Mouse (Mus musculus) neural tube, embryonic 13.5 days (tissue): ENCODE data around the gene Ap2a1. TPM values are rescaled to one million over a fixed set of nuclear protein-coding genes. Genes with fewer than 3 reads are reported as not detected.

ENCODE experiments used
- ATAC-seq: fragments of 200-750 bp; cut with Nextera tagmentation; 2 replicates; pipeline ENCODE4 v1.8.0; 2017; ENCODE audit warnings: low read depth, mild to moderate bottlenecking, moderate TSS enrichment, moderate library complexity
- H3K27ac ChIP-seq: fragments of 300-500 bp; sonication (generic); replicated peaks from 2 replicates; pipeline ENCODE4 v1.5.1; 2015; ENCODE audit warnings: moderate library complexity, mild to moderate bottlenecking, inconsistent platforms
- H3K27me3 ChIP-seq: fragments of 300-500 bp; sonication (generic); 2 replicates; pipeline ENCODE4 v1.6.1; 2015; ENCODE audit warnings: mild to moderate bottlenecking, inconsistent platforms
- H3K36me3 ChIP-seq: fragments of 300-500 bp; sonication (generic); 2 replicates; pipeline ENCODE4 v1.6.1; 2015; ENCODE audit warnings: mild to moderate bottlenecking, inconsistent platforms
- H3K4me1 ChIP-seq: fragments of 300-500 bp; sonication (generic); replicated peaks from 2 replicates; pipeline ENCODE4 v1.6.1; 2015; ENCODE audit warnings: inconsistent platforms
- H3K4me2 ChIP-seq: fragments of 300-500 bp; sonication (generic); 2 replicates; pipeline ENCODE4 v1.6.1; 2015; ENCODE audit warnings: inconsistent platforms, mild to moderate bottlenecking, moderate library complexity
- H3K4me3 ChIP-seq: fragments of 300-500 bp; sonication (generic); 2 replicates; pipeline ENCODE4 v1.5.1; 2015; ENCODE audit warnings: mild to moderate bottlenecking, inconsistent platforms
- H3K9ac ChIP-seq: fragments of 300-500 bp; sonication (generic); 2 replicates; pipeline ENCODE4 v1.6.1; 2015; ENCODE audit warnings: moderate library complexity, mild to moderate bottlenecking, inconsistent platforms
- H3K9me3 ChIP-seq: fragments of 300-500 bp; sonication (generic); 2 replicates; pipeline ENCODE4 v1.6.1; 2016; ENCODE audit warnings: inconsistent platforms
- WGBS: fragments of 180-500 bp; shearing (Covaris S2); methylation state at CpG from one replicate; pipeline ENCODE4 v1.1.7; 2015; 5-methylcytosine and 5-hydroxymethylcytosine counted together
- polyA plus RNA-seq: library from polyadenylated mRNA; unstranded; fragments of >200 nt; fragmentation: Nextera tagmentation; extraction: Ambion mirVana; gene quantifications from 2 replicates; pipeline ENCODE4 v1.2.1, GENCODE M21; 2015

Ap2a1 gene
- polyA plus RNA-seq, 1 experiment from 2014 or later, result 116 TPM

- Histone ChIP-seq H3K4me3 (peak overlapping the region; percentile 97), H3K27ac (peak overlapping the region; percentile 100), H3K9ac (peak overlapping the region; percentile 99), H3K4me1 (peaks cover 54% of the 10 kb centered on the region), H3K27me3 (no peaks in the 10 kb centered on the region), H3K36me3 (peaks cover 29% of the 10 kb centered on the region), H3K4me2 (peak overlapping the region; percentile 99), H3K9me3 (no peaks in the 10 kb centered on the region)
- ATAC-seq, result peak; percentile 48
- under 1% methylated on average over 106 of the region's 108 CpGs for WGBS
Measured at GRCm38 (mm10) chr7:44868919-44869696, 60.2 kb downstream of the Ap2a1 start.

- 8% methylated on average over 16 of the region's 16 CpGs for WGBS
- H3K9ac ChIP-seq, result peak overlapping the region; percentile 99
- peaks cover 35% of the 10 kb centered on the region for H3K36me3 ChIP-seq
- H3K9me3 ChIP-seq, result no peaks in the 10 kb centered on the region
- ATAC-seq, result no peak
- peak overlapping the region; percentile 100 for H3K27ac ChIP-seq
- peak overlapping the region; percentile 97 for H3K4me3 ChIP-seq
- no peaks in the 10 kb centered on the region for H3K27me3 ChIP-seq
- H3K4me1 ChIP-seq, result peaks cover 59% of the 10 kb centered on the region
- peak overlapping the region; percentile 99 for H3K4me2 ChIP-seq
Measured at GRCm38 (mm10) chr7:44868465-44868864, 60.8 kb downstream of the Ap2a1 start.

- no peak for ATAC-seq
- Histone ChIP-seq H3K4me1 (peaks cover 59% of the 10 kb centered on the region), H3K9me3 (no peaks in the 10 kb centered on the region)
Measured at GRCm38 (mm10) chr7:44867802-44868201, 61.5 kb downstream of the Ap2a1 start.

GRCm38 (mm10) chr7:44867010-44867702, 62.1 kb downstream of the Ap2a1 start:
- no peaks in the 10 kb centered on the region for H3K27me3 ChIP-seq
- H3K9me3 ChIP-seq, result no peaks in the 10 kb centered on the region
- peak overlapping the region; percentile 38; the same call in 1 of the 2 replicates for H3K27ac ChIP-seq
- H3K4me3 ChIP-seq, result peak overlapping the region; percentile 97
- no peak for ATAC-seq
- H3K36me3 ChIP-seq, result peaks cover 48% of the 10 kb centered on the region
- H3K4me2 ChIP-seq, result peak overlapping the region; percentile 99
- H3K9ac ChIP-seq, result peak overlapping the region; percentile 99
- H3K4me1 ChIP-seq, result peaks cover 59% of the 10 kb centered on the region
- WGBS, result 73% methylated on average over 19 of the region's 19 CpGs

More at GRCm38 (mm10) chr7:44867802-44868201, 61.5 kb downstream of the Ap2a1 start:
- 64% methylated on average over 9 of the region's 9 CpGs for WGBS
- H3K27me3 ChIP-seq, result no peaks in the 10 kb centered on the region
- H3K4me2 ChIP-seq, result peak overlapping the region; percentile 99
- H3K9ac ChIP-seq, result peak overlapping the region; percentile 99
- peak overlapping the region; percentile 97 for H3K4me3 ChIP-seq
- peaks cover 42% of the 10 kb centered on the region for H3K36me3 ChIP-seq
- no peak overlapping the region for H3K27ac ChIP-seq

GRCm38 (mm10) chr7:44866276-44867009, 62.9 kb downstream of the Ap2a1 start:
- peaks cover 55% of the 10 kb centered on the region for H3K36me3 ChIP-seq

GRCm38 (mm10) chr7:44864595-44865542, 64.4 kb downstream of the Ap2a1 start:
- peak overlapping the region; percentile 99; the same call in 1 of the 2 replicates for H3K4me2 ChIP-seq
- ATAC-seq, result no peak
- 82% methylated on average over 24 of the region's 24 CpGs for WGBS
- H3K9me3 ChIP-seq, result no peaks in the 10 kb centered on the region
- H3K36me3 ChIP-seq, result peaks cover 56% of the 10 kb centered on the region
- H3K4me1 ChIP-seq, result peaks cover 67% of the 10 kb centered on the region
- peak overlapping the region; percentile 50; the same call in 1 of the 2 replicates for H3K9ac ChIP-seq
- H3K27ac ChIP-seq, result 0 out of 2 replicates have a peak overlapping the region, but pooled peaks have one; percentile 38
- H3K27me3 ChIP-seq, result no peaks in the 10 kb centered on the region
- H3K4me3 ChIP-seq, result 0 out of 2 replicates have a peak overlapping the region, but pooled peaks have one; percentile 97

More at GRCm38 (mm10) chr7:44866276-44867009, 62.9 kb downstream of the Ap2a1 start:
- ATAC-seq, result no peak
- 59% methylated on average over 15 of the region's 15 CpGs for WGBS
- Histone ChIP-seq H3K9me3 (no peaks in the 10 kb centered on the region), H3K4me3 (peak overlapping the region; percentile 97), H3K4me1 (peaks cover 62% of the 10 kb centered on the region), H3K9ac (peak overlapping the region; percentile 99), H3K27ac (peak overlapping the region; percentile 38), H3K27me3 (no peaks in the 10 kb centered on the region), H3K4me2 (peak overlapping the region; percentile 99)

- H3K4me3 ChIP-seq, result no peak overlapping the region
- no peaks in the 10 kb centered on the region for H3K9me3 ChIP-seq
- WGBS, result 86% methylated on average over 11 of the region's 11 CpGs
- no peak overlapping the region; the same call in 1 of the 2 replicates for H3K27ac ChIP-seq
- no peak for ATAC-seq
- H3K27me3 ChIP-seq, result no peaks in the 10 kb centered on the region
- H3K9ac ChIP-seq, result no peak overlapping the region
- peaks cover 67% of the 10 kb centered on the region for H3K4me1 ChIP-seq
- H3K4me2 ChIP-seq, result no peak overlapping the region
- H3K36me3 ChIP-seq, result peaks cover 56% of the 10 kb centered on the region
Measured at GRCm38 (mm10) chr7:44863982-44864494, 65.3 kb downstream of the Ap2a1 start.

- H3K36me3 ChIP-seq, result peaks cover 56% of the 10 kb centered on the region
Measured at GRCm38 (mm10) chr7:44863210-44863609, 66.1 kb downstream of the Ap2a1 start.

GRCm38 (mm10) chr7:44862434-44862833, 66.9 kb downstream of the Ap2a1 start:
- ATAC-seq, result no peak
- Histone ChIP-seq H3K27ac (no peak overlapping the region), H3K4me3 (no peak overlapping the region), H3K9ac (no peak overlapping the region), H3K4me1 (peaks cover 67% of the 10 kb centered on the region), H3K27me3 (no peaks in the 10 kb centered on the region), H3K36me3 (peaks cover 56% of the 10 kb centered on the region), H3K9me3 (no peaks in the 10 kb centered on the region), H3K4me2 (no peak overlapping the region)
- WGBS, result 90% methylated on average over 8 of the region's 8 CpGs

More at GRCm38 (mm10) chr7:44863210-44863609, 66.1 kb downstream of the Ap2a1 start:
- WGBS, result 90% methylated on average over 14 of the region's 14 CpGs
- no peaks in the 10 kb centered on the region for H3K27me3 ChIP-seq
- H3K9ac ChIP-seq, result no peak overlapping the region
- no peak for ATAC-seq
- no peak overlapping the region for H3K4me2 ChIP-seq
- no peaks in the 10 kb centered on the region for H3K9me3 ChIP-seq
- H3K4me3 ChIP-seq, result no peak overlapping the region
- H3K27ac ChIP-seq, result no peak overlapping the region; the same call in 1 of the 2 replicates
- H3K4me1 ChIP-seq, result peaks cover 68% of the 10 kb centered on the region

GRCm38 (mm10) chr7:44861429-44861816, 67.9 kb downstream of the Ap2a1 start:
- H3K9me3 ChIP-seq, result no peaks in the 10 kb centered on the region
- H3K36me3 ChIP-seq, result peaks cover 51% of the 10 kb centered on the region
- no peak for ATAC-seq
- no peak overlapping the region for H3K4me2 ChIP-seq
- no peak overlapping the region for H3K4me3 ChIP-seq
- no peaks in the 10 kb centered on the region for H3K27me3 ChIP-seq
- H3K4me1 ChIP-seq, result peaks cover 60% of the 10 kb centered on the region
- 0 out of 2 replicates have a peak overlapping the region, but pooled peaks have one; percentile 43 for H3K9ac ChIP-seq
- WGBS, result 82% methylated on average over 14 of the region's 14 CpGs
- no peak overlapping the region for H3K27ac ChIP-seq
